Mouse (Mus musculus) testis, adult 10 weeks (tissue): ENCODE results near the gene Cdyl2. TPM values are rescaled to one million over a fixed set of nuclear protein-coding genes. Genes with fewer than 3 reads are reported as not detected.

Experiments used
- polyA plus RNA-seq: library from polyadenylated mRNA; stranded (reverse); fragments of 350-450 nt; fragmentation: Illumina TruSeq; extraction: RNeasy Lipid Tissue Mini Kit (QIAGEN cat#74804); gene quantifications from one replicate; pipeline ENCODE4 v1.2.3, GENCODE M21; 2014; ENCODE audit warnings: low read depth, low replicate concordance

Cdyl2 gene
- 0.83 TPM for polyA plus RNA-seq

DNA sequence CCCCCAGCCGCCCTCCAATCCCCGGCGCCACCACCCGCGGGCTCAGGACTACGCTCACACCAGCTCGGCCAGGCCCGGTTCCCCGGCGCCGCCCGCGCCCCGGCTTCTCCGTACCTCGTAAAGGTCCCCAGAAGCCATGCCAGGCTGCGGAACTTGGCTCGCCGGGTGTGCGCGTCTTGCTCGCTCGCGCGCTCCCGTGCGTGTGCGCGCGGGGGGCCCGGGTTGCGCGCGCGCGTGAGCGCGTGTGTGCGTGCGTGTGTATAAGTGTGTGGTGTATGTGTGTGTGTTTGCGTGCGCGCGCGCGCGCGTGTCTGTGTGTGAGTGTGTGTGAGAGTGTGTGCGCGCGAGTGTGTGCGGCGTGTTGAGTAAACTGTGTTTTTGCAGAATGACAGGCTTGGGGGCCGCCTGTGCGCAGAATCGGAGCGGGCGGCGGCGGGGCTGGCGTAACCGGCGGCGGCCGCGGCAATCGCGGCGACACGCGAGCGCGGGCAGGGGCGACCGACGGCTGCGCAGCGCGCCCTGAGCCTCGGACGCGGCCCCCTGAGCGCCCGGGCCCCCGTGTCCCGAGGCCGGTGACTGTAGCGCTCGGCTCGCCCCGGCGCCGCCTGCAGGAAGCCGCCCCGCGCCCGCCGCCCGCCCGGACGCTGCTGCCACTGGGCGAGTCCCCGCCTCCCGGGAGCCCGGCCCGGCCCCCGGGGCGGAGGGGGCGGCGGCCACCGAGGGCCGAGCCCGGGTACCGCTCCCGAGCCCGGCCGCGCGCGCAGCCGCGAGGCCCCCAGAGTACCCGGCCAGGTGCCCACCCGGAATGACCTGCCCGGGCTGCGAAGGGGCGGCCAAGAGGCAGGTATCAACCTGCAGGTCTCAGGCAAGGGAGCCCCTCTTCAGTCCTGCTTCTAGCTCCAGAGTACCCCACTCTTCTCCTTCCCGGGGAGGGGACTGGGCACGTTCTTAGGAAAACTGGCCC, at the start of gene Cdyl2:
Gene Cdyl2 (minus strand): TSS at position 308 of the 964 bp plus-strand sequence.

Other genes starting within 250 kb of the Cdyl2 start
- gene Dynlrb2, start 228.0 kb downstream of the Cdyl2 start, polyA plus RNA-seq: 219 TPM
- 4.4 TPM for gene Cmc2, start 188.5 kb upstream of the Cdyl2 start, polyA plus RNA-seq
- 191 TPM for gene Cenpn, start 188.7 kb upstream of the Cdyl2 start, polyA plus RNA-seq
- gene Atmin, start 210.4 kb upstream of the Cdyl2 start, polyA plus RNA-seq: 18.3 TPM
- gene 1700030J22Rik, start 246.0 kb upstream of the Cdyl2 start, polyA plus RNA-seq: 118 TPM